Mouse (Mus musculus) spleen, adult 12 weeks (tissue): ENCODE measurements at regions not wholly inside any gene's neighbourhood (a gene's known extent, or its start where the extent isn't known, plus 50 kb on each side); places are given as distances from the start of the nearest gene placed in this dataset.

Source experiments
- DNase-seq: peaks from one replicate; pipeline ENCODE4 v3.0.0; 2022; ENCODE audit warnings: low spot score

DNA sequence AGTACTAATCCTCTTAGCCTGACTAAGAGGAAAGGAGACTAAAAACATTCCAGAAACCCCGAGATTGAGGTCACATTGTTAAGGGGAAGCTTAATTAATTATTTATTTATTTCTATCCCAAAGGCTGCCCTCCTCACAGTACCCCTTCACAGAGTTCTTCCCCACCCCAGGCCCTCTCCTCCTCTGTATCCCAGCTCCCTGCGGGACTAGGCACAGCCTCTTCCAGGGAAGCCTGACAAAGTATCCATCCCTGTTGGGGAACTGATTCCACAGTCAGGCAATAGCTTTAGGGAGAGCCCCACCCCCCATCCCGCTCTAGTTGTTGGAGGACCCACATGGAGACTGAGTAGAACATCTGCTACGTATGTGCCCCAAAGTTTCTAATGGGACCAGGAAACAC, 254.6 kb downstream of the Atp23 start:
- no peak for DNase-seq

DNA sequence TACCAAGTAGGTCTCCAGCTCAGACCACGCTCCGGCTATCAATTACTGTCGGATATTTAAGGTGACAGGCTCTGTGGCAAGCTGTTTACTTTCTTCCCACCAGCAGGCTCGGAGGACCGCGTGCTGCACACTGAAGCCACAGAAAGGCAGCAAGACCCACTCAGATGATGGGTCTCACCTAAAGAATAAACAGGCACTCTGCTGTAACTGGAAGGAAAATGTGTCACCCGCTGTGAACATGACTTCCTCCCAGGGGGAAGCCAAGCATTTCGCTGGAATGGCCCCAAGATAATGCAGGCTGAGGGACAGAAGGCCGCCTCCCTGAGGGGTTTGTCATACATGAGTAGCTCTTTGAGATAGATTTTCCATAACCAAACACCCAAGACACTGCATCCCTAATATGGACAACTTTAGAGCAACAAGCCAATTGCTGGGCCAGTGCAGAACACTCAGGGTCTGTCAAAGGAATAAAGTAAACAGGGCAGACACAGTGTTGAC, 259.3 kb downstream of the Atp23 start:
- no peak for DNase-seq

DNA sequence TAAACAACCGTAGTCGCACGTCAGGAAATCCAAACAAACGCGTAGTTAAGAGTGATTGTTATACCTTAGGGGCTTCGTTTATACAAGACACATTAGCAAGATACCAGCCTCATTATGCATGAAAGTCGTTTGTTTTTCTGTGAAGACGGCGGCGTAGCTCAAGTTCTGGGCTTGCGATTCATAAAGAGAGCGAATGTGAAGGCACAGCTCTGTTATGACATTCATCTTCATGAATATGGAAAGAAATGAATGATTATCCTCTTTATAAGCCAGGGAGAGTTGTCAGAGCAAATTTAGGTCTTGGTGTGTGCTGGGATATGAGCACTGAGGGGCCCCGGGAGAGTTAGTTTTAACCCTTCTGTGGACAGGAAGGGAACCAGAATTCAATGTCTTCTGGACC, 266.4 kb downstream of the Atp23 start:
- no peak for DNase-seq

DNA sequence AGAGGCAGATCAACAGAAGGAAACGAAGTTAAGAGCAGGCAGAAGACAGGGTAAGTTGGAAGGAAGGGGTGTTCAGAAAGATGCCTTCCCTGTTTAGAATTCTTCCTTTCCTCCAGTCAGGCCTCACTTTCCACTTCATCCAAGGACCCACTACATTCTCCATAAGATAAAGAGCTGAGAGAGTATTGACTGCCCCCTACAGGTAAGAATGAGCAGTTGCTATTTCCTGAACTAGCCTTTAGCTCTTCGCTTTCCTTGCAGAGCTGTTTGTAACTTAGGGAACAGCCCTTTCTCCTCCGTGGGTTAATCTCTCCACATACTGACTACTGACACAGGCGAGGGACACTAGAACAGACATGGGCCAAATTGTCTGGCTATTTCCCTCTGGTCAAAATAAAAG, 273.1 kb downstream of the Atp23 start:
- no peak for DNase-seq

DNA sequence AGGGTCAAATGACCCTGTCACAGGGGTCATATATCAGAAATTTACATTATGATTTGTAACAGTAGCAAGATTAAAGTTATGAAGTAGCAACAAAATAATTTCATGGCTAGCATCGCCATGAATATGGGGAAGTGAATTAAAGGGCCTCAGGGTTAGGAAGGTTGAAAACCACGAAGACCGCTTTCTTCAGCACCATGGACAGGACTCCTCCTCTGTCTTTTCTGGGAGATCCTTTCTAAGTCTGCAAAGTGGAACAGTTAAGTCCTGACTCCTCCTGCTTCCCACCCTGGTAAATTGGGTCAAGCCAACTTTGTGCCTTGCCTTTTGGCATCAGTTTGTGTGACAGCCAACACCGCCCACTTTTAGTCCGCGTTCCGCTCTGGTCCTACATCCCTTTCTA, 275.7 kb downstream of the Atp23 start:
- DNase-seq, result no peak

DNA sequence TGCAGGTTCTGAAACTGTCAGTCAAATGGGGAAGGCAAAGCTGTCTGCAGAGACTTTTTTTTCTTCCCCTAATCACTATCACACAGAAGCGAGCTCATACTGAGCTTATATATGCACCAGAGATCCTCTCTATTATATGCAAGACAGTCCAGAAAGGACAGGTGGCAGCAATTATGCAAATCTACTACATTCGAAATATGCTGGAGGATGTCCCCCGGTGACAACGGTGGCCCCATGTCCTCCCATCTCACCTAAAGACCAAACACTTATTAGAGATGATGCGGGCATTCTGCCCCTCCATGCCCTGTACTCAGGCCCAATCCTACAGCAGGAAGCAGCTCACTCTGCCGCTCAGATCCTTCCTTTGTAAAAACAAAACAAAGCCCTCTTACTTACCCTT, 280.4 kb downstream of the Atp23 start:
- DNase-seq, result no peak

DNA sequence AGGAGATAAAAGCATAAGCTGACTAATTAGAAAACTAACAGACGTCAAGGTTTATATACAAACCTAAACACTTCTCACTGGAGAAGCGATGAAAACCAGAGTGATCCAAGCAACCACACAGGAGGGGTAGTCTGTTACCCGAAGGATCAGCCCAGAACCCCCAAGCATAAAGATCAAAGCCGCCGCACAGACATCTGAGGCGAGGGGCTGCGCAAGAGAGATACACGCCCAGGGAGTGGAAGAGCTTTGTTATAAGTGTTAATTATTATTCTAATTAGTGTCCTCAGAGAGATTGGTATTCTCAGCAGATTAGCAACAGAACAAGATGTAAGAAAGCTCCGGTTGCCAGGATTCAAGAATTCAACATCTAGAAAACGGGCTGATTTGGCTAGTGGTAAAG, 281.2 kb downstream of the Atp23 start:
- no peak for DNase-seq

DNA sequence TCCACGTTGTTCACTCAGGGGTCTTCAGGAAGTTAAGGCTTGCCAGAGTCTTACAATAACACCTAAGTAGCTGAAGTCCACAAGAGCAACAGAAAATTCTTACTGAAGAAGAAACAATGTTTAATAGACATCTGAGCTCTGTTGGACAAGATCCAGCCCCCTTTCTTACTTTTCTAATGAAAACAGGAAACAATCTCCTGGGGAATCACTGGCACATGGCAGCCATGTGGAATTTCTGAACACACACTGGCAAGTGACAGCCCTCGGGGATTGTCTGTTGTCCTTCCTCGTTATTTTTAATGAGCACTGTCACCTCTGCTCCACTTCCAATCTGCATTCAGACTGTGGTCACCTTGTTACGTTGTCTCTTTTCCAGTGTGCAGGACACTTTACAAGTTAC, 288.9 kb downstream of the Atp23 start:
- no peak for DNase-seq

DNA sequence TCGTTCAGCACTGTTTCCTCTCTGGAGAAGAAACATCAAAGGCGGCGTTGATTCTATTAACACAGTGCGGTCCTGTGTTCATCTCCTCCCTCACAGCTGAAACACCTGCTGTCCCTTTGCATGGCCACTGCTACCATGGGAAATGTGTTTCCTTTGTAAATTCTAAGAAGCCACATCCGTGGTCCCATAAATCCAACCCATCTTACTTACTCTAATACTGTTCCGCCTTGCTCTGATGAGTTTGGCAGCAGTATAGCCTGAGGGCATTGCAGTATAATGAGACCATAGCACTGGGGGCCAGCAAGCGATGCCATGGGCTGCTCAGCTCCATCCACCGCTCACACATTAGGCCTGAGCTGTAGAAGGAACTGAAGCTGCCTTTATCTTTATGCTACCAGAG, 290.6 kb downstream of the Atp23 start:
- DNase-seq, result no peak

DNA sequence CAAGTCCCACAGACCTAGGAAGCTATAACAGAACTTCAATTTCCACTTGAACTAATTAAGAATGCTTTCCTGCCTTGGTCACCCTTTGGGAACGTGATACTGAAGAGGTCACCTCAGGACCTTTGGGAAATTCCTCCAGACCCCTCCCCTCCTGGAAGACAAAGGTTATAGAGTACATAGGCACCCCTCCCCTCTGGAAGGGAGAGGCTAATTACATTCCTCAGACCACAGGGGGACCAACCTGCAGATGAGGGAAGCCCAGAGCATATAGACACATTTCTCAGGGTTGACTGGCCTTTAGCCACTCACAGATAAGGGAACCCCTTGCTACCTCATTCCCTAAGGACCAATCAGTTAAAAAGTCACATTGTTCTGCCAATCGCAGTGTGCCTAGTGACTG, 301.5 kb downstream of the Atp23 start:
- DNase-seq, result no peak

DNA sequence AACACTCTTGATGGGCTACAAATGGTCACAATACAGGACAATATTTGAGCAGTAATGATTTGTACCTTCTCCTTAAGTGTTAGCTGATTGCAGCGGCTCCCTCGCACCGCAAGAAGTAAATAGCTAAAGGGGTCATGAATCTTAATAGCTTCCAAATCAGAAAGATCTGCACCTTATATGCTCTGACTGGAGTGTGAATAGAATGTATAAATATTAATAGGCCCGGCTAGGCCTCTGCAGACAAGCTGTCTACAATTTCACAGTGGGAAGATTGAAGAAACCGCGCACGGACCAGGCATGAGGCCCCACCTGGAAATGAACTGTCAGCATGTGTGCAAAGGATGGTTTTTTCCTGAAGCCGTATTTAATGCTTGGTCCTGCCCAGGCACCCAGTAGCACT, 333.0 kb downstream of the Atp23 start:
- DNase-seq, result no peak

DNA sequence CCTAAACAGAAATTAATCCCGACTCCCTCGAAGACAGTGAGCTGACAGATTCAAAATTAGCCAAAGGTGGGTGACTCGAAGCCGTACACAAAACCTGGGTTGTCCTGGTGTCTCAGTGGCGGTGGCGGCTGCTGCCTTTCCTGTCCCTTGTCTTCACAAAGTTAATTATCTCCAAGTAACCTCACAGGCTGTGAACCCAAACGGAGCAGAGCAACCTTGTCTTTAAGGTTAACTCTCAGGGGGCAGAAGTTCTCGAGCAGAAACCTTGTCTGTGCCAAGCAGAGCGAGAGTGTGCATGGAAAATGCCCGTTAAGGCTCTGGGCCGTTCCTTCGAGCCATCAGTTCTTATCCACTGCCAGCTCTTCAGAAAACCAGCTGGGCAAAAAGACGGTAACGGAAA, 335.8 kb downstream of the Atp23 start:
- DNase-seq, result no peak

DNA sequence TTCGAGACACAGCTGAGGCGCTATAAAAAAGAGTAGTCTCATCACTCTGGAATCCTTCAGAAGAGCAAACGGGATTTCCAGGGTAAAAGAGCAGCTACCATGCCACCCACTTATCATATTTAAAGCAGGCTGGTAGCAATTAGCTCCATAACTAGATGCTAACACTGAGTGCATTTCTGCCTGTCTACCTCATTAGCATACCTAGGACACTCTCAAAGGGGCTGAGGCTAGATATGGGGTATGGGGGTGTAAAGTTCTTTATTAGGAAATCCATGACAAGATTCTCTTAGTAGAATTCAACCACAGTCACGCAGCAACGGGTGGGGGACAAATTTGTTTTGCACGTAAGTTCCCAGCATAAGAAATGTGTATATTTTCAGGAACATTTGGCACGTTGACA, 346.1 kb downstream of the Atp23 start:
- no peak for DNase-seq

DNA sequence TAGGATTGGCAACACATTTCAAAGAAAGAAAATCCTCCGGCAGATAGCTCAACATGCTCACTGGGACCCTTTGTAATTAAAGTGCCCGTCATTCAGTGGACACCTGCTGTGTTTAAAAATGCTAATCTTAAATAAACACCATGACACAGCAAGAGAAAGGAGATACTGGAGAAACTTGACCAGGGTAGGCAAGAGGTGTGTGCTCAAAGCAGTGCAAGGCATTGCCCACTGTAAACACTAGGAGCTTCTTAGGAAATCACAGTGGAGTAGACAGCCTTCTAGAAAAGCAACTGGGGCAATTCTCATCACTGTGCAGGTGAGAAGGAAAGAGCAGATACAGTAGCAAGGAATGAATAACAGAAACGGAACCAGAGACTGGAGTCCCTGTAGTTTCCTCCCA, 369.2 kb downstream of the Atp23 start:
- no peak for DNase-seq

DNA sequence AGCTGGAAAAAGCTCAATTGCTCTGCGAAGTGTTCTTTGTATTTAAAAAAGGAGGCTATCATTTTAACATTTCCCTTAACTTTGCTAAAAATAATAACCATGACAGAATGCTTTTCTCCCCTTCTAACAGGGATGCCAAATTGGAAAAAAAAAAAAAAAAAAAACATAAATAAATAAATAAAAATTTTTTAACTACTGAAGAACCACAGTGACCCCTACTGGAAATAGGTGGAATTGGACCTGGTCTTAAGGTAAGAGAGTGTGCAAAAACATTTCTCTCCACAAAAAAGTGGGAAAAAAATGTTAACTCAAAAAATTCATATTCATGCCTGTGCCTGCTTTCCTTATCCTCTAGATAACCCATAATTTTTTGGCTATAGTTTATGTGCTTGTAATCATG, 369.8 kb downstream of the Atp23 start:
- no peak for DNase-seq

DNA sequence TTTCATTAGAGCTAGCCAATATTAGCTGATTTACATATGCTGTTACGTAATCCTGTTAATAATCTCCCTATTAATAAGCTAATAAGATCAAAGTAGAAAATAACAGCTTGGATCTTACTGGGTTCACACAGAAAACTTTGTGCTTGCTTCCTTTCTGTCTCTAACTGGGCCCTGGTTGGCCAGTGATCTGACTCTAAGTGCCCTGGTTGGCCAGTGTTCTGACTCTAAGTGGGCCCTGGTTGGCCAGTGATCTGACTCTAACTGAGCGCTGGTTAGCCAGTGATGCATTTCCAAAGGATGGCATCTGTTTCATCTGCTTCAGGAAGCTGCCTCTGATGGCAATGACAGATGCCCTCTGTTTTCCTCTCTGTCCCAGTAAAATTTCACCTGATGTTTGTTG, 372.4 kb downstream of the Atp23 start:
- DNase-seq, result no peak

DNA sequence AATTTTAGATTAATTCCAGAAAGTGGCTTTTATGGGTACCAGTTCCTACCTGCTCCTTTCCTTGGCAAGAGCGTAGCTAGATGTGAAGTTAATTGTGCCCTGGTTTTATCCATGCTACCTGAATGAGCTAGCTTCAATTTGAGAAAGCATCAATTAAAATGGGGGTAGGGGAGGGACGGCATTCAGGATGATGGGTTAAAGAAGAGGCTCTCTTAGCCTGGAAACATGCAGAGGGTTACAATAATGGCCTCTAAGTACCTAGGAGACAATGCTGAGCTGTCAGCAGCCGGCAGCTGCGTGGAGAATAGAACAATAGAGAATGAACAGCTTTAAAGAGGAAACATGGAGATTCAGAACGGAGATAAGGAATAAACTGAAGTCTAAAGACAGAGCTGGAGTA, 375.0 kb downstream of the Atp23 start:
- DNase-seq, result no peak

DNA sequence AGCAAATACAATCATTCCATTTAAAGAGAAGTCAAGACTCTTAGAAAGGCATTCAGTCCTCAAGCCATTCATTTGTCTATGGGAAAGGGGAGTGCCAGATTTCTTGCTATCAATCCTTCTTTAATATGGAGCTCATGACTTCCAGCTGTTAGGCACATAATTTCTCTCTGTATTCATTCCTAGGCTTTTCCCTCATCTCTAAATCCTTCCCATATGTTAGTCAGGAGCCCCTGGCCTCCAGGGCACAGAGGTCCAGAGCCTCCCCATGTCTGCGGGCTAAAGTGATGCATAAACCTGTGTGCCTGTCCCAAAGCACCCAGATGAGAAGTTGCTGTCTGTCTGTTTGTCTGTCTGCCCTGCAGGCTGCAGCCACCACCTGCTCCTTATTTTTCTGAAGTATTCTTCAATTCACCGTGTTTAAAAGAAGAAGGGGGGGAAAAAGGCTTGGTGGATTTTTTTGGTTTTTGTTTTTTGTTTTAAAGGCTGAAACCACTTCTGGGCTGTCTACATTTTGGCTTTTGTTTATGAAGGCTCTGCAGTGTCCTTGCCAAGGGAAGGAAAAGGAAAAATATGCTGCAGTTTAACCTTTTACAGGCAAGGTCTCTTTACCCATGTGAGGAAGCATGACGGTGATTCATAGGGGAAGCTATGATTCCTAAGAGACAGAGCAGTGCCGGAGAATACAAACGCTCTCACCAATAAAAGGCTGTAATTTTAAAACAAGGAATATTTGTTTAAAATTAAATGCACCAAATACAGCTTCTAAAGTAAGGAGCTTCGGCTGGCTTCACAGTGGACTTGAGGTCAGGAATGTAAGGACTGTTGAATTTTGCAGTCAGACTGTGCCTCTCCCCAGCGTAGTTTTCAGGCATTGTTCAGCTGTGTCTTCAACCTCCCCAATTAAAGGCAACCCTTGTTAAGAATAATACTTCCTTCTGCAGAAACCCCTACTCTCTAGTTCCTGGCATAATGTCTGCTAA, 379.0 kb downstream of the Atp23 start:
- no peak for DNase-seq

DNA sequence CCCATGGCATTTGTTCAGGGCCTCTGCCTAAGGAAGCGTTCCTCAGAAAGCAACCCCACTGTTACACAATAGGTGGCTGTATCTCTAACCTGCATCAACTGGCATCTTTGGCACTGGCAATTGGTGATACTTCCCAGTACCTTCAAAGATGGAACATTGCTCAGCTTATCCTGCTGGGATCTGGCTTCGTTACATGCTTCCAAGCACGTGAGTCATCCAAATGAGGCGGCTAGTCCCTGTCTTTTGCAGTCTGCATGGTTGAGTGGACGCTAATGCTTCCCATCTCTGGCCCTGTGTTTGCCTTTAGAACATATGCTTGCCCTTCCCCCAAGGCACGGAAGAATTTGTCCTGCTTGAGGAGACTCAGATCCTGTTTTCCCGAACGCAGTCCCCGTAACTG, 380.2 kb downstream of the Atp23 start:
- DNase-seq, result no peak

DNA sequence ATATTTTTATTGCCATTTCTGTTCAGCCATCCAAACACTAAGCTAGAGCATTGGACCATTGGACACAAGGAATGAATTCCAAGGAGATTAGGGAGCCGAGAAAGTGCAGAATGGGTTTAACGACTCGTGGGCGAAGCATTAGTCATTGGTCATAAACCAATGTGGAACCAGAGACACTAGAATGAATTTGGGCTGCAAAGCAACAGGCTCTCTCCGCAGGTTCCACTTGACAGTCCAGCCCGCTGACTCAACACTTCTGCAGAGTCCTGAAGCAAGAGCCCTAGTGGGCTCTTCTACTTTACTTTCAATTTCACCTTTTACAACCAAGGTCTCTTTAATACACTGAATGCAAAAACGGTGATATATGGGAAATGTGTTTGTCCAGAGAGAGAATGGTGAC, 388.0 kb downstream of the Atp23 start:
- DNase-seq, result no peak

DNA sequence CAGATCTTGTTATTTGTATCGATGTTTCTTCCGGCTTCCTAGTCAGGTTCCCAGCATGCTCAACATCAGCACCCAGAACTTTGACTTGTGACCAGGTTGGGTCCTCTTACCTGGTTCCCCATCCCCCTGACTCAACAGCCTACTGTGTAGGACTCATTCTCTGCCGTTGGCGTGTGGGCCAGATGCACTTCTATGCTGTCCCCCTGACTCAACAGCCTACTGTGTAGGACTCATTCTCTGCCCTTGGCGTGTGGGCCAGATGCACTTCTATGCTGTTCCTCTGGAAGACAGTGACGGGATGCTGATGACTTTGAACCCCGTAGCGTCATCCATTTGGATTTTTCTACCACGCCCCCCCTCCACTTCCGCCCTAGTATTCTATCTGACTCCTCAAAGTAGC, 389.6 kb downstream of the Atp23 start:
- no peak for DNase-seq

DNA sequence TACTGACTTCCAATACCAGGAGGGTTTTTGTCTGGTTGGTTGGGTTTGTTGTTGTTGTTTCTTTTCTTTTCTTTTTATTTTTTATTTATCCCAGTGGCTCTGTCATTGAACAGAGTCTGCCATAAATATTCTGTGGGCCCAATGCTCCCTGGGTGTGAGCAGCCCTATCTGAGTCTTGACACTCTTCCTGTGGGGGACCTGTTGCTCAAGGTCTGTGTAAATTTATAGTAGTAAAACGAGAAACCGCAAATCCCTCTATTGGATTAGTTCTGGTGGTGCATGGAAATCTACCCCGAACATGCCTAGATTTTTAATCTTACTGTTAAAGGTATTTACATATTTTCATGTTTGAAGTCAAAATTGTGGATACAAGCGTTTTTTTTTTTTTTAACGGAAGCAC, 395.2 kb downstream of the Atp23 start:
- no peak for DNase-seq

DNA sequence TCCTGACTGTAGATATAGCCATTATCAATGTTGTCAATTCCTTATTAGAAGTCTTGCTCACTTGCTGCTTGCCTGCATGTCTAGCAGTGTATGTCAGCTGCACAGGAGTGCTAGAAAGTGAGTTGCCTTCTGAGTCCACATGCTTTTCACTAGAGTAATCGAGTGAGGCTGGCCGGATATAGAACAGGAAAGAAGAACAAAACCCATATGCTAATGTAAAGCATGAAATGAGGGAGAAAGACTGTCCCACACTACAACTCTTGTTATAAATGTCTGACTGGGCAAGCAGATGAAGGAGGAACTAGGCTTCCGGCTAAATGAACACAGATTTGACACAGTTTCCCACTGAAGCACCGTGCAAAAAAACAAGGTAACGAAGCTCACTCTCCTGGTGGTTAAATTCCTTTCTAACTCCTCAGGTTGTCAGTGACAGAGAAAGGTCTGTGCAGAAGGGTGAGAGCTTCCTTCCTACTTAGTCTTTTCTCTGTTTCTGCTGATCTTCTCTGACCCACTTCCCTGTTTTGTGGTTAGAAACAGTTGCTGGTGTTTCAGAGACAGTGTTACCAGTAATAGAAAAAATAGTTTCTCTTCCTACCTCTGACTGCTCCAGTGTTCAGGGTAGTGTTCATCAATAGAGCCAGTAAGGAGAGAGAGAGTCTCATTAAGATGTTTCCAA, 399.0 kb downstream of the Atp23 start:
- DNase-seq, result peak; percentile 14
